Mouse (Mus musculus) small intestine, adult 2 months (tissue): ENCODE results near the gene Rnd3. TPM values are rescaled to one million over a fixed set of nuclear protein-coding genes. Genes with fewer than 3 reads are reported as not detected.

Source experiments
- H3K27ac ChIP-seq: fragments of 200-500 bp; 2 replicates; pipeline ENCODE4 v1.5.1; 2012; ENCODE audit warnings: low read depth, low read length, control low read depth, inconsistent platforms; ENCODE audit not compliant: insufficient read depth
- H3K27me3 ChIP-seq: fragments of 200-500 bp; 2 replicates; pipeline ENCODE4 v1.6.1; 2012; ENCODE audit warnings: mild to moderate bottlenecking, moderate library complexity, low read length, inconsistent platforms; ENCODE audit not compliant: control insufficient read depth, insufficient read depth
- H3K36me3 ChIP-seq: fragments of 200-500 bp; 2 replicates; pipeline ENCODE4 v1.6.1; 2012; ENCODE audit warnings: mild to moderate bottlenecking, low read length, control low read depth, inconsistent platforms; ENCODE audit not compliant: control insufficient read depth, insufficient read depth
- H3K4me1 ChIP-seq: fragments of 200-500 bp; 2 replicates; pipeline ENCODE4 v1.6.1; 2012; ENCODE audit warnings: low read length, inconsistent platforms, mixed read lengths; ENCODE audit not compliant: control insufficient read depth, insufficient read depth, insufficient read length
- H3K4me3 ChIP-seq: fragments of 200-500 bp; 2 replicates; pipeline ENCODE4 v1.5.1; 2012; ENCODE audit warnings: low read depth, mild to moderate bottlenecking, control low read depth, inconsistent platforms, low read length, moderate library complexity
- CTCF ChIP-seq: fragments of 200-500 bp; IDR thresholded peaks from 2 replicates; pipeline ENCODE4 v1.5.1; 2012; ENCODE audit warnings: low read depth, mild to moderate bottlenecking, control low read depth, inconsistent platforms, low read length, moderate library complexity, mixed read lengths; ENCODE audit not compliant: insufficient replicate concordance, insufficient read length; ENCODE audit errors: extremely low read depth
- POLR2A ChIP-seq: fragments of 200-500 bp; IDR thresholded peaks from 2 replicates; pipeline ENCODE4 v1.6.1; 2012; ENCODE audit warnings: low read depth, mild to moderate bottlenecking, control low read depth, inconsistent platforms, low read length, moderate library complexity
- WGBS: fragments of 180-500 bp; shearing (Covaris S2); methylation state at CpG from one replicate; pipeline ENCODE4 v1.1.7; 2018; 5-methylcytosine and 5-hydroxymethylcytosine counted together
- polyA plus RNA-seq: library from polyadenylated mRNA; depleted of rRNA; stranded (reverse); fragments of >200 nt; gene quantifications from 2 replicates; pipeline ENCODE4 v1.2.3, GENCODE M21; 2012

Gene Rnd3
- polyA plus RNA-seq, 1 experiment = 0.62 TPM

DNA sequence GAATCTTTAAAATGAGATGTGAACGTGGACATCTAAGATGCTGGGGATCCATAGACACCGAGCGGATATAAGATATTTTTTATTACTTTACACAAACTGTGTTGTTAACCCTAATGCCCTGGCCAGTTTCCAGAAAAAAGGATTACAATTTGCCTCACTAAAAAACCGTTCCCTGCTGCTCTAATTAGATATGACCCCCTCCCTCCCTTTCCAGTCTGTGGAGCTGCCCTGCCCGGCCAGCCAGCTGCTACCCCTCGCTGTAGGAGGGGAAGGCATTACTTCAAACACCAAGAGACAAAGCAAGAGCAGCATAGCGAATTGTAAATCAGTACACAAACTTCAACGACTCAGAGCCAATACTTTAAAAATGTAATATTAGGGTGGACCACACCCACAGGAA lies 58.9 kb downstream of the Rnd3 start:
- TF ChIP-seq CTCF = no peak
- TF ChIP-seq POLR2A = no peak
- WGBS = 34% methylated on average over 8 of the region's 8 CpGs
- Histone ChIP-seq H3K27ac (no peak overlapping the region), H3K4me3 (no peak overlapping the region), H3K27me3 (no peaks in the 10 kb centered on the region), H3K4me1 (no peaks in the 10 kb centered on the region), H3K36me3 (no peaks in the 10 kb centered on the region)

DNA sequence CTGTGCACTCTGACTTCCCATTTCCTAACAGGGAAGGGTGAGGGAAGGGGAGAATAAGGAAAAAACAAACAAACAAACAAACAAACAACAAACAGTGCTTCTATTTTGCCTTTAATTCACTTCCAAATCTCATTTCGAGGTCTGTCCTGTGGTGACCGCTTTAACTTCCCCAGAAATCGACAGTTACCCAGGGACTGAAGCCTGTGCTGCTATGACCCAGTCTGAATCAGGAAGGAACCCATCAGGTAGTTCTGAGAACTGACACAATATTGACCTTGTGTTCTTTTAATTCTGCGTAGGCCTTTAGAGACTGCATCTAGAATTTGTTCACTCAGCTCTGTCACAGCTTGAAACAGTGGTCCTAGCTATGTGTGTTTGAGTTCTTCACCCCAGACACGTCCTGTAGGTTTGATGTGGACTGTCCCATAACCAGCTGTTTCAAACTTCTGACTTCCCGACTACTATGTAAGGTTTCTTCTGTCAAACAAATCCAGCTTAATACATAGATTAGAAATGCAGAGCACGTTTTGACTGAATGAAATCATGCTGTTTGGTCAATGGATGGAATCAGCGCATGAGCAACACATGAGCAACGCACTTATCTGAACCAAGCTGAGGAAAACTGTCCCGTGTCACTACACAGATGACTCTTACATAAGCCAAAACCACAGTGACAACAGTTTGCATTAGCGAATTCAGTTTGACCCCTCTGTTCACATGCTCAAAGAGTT lies 59.9 kb downstream of the Rnd3 start:
- H3K27ac ChIP-seq = no peak overlapping the region
- TF ChIP-seq POLR2A = no peak
- no peak for TF ChIP-seq CTCF
- no peaks in the 10 kb centered on the region for H3K4me1 ChIP-seq
- no peaks in the 10 kb centered on the region for H3K36me3 ChIP-seq
- H3K27me3 ChIP-seq = no peaks in the 10 kb centered on the region
- WGBS = 80% methylated on average over 11 of the region's 11 CpGs
- H3K4me3 ChIP-seq = no peak overlapping the region

DNA sequence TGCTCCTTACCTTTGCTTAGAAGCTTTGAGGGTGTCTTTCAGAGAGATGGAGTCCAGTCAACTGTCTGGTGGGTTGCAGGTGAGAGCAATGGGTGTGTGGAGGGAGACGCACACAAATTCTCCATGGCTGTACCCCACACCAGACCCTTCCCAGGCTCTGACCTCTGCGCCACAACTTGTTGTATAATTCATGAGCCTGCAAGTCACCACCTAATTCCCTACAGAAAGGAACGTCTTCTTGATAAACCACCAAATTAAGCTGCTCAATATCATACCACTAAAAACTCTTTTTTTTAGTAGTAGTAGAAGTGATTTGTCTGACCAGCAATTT lies 60.8 kb downstream of the Rnd3 start:
- no peaks in the 10 kb centered on the region for H3K27me3 ChIP-seq
- H3K4me1 ChIP-seq = no peaks in the 10 kb centered on the region
- WGBS = 92% methylated on average over 3 of the region's 3 CpGs
- H3K4me3 ChIP-seq = no peak overlapping the region
- no peak overlapping the region for H3K27ac ChIP-seq
- H3K36me3 ChIP-seq = no peaks in the 10 kb centered on the region
- TF ChIP-seq POLR2A (no peak), CTCF (no peak)

DNA sequence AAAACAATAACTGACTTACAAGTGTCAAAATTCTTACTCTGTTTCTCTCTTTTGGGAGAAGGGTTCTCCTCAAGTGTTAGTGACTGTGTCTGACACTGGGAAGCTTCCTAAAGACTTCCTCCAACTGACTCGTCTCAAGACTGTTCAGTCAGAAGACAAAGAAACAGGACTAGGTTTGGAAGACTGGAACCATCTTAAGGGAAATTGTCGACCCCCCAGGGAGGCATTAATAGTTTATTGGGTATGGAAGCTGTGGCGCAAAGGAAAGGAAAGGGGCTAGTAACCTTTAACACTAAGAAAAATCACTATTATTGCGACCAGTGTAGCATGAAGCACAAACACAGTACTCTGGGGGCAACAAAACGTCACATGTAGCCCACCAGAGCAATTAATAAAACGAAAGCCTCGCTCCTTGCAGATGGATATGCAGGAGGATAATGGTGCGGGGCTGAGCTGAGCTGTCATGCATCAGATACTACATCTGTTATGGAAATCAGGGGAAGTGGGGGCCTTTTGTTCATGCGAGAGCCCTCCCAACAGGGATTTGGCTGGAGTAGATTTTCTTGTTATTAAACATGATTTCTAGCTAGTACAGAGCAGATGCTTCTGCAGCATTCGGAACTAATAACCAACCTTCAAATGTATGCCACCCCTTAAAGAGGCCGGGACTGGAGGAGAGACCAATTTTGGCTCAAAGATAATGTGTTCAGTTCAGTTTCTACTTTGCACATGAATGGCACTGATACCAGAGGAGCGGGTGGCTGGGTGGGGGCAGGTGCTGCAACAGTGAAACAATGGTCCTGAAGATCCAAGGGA lies 61.4 kb downstream of the Rnd3 start:
- no peaks in the 10 kb centered on the region for H3K27me3 ChIP-seq
- no peak overlapping the region for H3K4me3 ChIP-seq
- 85% methylated on average over 12 of the region's 12 CpGs for WGBS
- H3K27ac ChIP-seq = no peak overlapping the region
- H3K36me3 ChIP-seq = no peaks in the 10 kb centered on the region
- TF ChIP-seq CTCF (no peak), POLR2A (no peak)
- no peaks in the 10 kb centered on the region for H3K4me1 ChIP-seq

DNA sequence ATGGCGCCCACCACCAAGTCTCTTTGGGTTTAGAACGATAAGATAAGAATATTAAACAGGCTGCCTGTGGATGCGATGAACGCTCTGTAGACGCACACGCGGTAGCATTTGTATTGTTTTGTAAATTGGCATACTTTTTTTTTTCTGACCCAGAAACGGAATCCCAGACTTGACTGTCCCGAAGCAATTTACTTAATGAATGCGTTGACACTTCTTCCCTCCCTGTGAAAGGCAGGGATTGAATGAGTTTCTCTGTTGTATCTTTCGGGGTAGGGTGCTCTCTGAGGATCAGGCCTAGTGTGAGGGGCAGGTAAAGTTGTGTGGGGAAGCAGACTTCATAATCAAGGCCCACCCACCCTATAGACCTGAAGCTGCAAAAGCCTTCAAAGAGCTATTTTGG lies 63.8 kb downstream of the Rnd3 start:
- H3K4me3 ChIP-seq = no peak overlapping the region
- no peaks in the 10 kb centered on the region for H3K27me3 ChIP-seq
- no peak overlapping the region for H3K27ac ChIP-seq
- no peaks in the 10 kb centered on the region for H3K36me3 ChIP-seq
- 87% methylated on average over 11 of the region's 11 CpGs for WGBS
- no peaks in the 10 kb centered on the region for H3K4me1 ChIP-seq
- no peak for TF ChIP-seq CTCF
- no peak for TF ChIP-seq POLR2A

DNA sequence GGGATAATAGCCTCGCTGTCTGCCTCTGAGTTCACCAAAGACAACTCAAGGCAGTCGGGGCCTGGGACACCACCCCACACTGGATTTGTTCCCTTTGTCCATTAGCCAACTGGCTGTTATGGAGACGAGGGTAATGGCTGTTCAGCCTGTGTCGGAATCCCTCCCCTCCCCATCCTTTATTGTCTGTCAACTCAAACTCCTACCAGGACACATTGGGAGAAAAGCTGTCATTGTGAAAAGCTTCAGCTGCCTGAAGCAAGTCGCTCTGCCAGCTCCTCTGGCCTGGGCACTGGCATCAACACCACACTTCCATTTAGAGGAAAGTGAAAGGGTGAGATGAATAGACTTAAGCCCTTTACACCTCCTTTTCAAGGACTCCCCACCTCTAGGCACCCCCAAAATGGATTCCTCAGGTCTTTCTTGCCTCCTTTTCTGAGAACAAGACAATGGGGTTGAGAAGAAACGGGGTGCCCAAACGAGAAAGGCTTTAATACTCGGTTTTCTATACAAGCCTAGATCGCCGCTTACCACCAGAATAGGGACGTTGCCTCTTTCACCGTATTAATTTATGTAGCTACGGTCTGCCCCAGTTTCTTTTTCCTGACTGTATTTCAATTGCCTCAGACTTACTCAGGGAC lies 66.1 kb downstream of the Rnd3 start:
- Histone ChIP-seq H3K4me1 (no peaks in the 10 kb centered on the region), H3K36me3 (no peaks in the 10 kb centered on the region), H3K27ac (no peak overlapping the region), H3K4me3 (no peak overlapping the region), H3K27me3 (no peaks in the 10 kb centered on the region)
- TF ChIP-seq CTCF = no peak
- no peak for TF ChIP-seq POLR2A
- 91% methylated on average over 13 of the region's 13 CpGs for WGBS
